Mouse (Mus musculus): Measurements from ENCODE around the gene Itgb5. TPM values are rescaled to one million over a fixed set of nuclear protein-coding genes. Genes with fewer than 3 reads are reported as not detected.

Itgb5 gene
- total RNA-seq, 1 experiment from 2014 or later: 9.1 TPM

DNA sequence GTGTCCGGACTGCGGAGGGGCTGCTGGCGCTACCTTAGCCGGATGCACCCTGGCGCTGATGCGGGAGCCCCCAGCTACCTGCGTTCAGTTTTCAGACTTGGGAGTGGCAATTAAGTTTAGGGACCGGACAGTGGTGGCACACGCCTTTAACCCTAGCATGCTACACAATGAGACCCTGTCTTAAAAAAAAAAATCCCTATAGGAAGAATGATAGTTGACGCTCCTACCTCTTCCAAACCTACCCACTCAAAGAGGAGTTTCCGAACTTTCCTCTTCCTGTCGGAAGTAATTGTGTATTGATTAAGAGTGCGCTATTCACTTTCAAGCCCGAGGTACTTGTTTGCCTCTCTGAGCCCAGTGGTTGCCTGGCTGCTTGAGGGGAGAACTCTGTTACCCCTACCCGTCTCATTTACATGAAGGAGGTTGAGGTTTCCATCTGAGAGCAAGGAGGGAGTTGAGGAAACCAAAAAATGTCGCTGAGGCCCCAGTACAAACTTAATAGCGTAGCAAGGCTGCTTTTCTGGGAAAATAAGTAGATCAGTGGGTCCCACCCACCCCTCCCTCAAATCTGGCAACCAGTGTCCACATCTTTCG, 1.1 kb downstream of the Itgb5 start:
- ATAC-seq (replicated peaks; ENCODE audit: low read depth, poor library complexity, severe bottlenecking): no peak

DNA sequence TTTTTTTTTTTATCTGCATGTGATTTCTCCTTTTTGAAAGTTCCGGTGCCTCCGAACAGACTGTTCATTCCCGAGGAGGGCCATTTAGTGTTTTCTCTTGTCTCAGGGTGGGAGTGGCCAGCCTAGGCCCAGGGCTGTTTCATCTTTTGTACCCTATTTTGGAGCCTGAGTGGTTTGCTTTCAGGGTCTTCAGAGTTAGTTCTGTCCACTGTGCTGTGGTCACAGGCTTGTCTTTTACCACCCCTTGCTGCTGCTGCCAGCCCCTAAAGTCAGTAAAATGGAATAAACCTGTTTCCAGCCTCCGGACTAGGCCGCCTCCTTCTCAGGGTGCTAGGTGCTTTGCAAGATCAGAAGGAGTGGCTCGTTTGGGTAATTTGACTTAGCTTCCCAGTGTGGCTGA, 2.6 kb downstream of the Itgb5 start:
- no peak for ATAC-seq (replicated peaks; ENCODE audit: low read depth, poor library complexity, severe bottlenecking)

DNA sequence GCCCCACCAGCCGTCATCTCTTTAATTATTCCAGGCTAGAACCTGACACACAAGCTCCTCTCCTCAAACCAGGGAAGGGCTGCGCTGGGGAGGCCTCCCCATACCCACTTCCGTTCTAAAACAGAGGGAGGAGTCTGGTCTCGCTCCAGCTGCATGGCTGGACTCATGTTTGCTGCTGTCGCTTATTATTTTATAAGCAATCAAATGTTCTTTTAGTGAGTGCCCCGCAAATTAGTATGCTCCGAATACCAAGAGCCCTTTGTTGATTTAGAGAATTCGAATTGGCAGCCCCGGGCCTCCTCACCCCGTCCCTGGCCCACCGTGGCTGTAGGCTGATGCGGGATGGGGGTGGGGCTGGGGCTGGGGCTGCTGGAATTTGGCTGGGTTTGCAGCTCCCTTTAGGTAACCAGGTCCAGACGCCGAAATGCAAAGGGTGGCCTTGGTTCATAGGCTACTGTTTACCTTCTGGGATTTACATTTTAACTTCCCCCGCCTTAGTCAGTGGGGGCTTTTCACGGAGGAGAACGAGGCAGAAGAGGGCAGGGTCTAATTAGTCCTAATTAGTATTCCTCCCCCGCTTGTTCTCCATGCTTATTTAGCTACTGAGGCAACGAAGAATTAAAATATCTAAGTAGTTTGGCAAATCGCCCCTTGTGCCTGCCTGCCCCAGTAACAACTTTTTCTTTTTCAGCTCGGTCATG, 3.4 kb downstream of the Itgb5 start:
- peak; percentile 47 for ATAC-seq (replicated peaks; ENCODE audit: low read depth, poor library complexity, severe bottlenecking)

DNA sequence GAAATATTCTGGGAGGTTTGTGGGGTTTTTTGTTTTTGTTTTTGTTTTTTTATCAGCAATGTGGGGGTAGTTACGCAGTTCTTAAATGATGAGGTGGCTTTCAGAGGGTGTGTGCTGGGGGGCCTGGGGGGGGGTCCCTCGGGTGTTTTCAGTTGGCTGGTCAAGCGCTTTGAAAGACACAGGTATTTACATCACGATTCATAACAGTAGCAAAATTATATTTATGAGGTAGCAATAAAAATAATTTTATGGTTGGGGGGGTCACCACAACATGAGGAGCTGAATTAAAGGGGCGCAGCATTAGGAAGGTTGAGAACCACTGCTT, 3.9 kb downstream of the Itgb5 start:
- ATAC-seq (replicated peaks; ENCODE audit: low read depth, poor library complexity, severe bottlenecking): no peak

DNA sequence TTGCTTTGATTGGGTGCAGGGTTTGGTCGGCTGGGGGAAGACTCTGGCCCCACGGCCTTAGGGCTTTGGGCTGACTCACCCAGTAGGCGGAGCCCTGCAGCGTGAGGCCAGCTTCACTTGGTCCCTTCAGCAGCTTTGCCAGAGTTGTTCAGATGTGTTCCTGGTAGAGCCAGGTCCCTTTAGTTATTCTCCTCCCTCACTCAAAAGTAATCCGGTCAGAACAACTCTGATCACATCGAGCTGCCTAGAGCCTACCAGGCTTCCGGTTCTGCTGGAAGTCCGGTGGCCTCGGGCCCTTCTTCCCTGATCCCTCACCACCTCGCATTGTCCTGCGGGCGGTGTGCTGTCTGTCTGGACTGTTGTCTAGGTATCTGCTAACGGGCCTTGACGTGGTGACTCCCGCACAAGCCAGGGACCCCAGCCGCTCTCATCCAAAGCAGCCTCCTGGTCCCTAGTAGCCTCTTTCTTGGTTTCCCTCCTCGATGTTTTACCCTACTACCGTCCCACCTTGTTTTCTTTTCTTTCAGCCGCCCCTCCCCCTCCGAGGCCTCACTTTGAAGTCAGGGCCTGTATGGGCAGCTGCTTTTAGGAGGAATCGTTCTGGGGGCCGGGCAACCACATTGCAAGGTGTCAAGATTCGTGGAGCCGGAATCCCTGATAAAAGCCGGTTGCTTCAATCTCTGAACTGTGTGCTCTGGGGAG, 4.5 kb downstream of the Itgb5 start:
- ATAC-seq (replicated peaks; ENCODE audit: low read depth, poor library complexity, severe bottlenecking): peak; percentile 37; the same call in 1 of the 2 replicates

DNA sequence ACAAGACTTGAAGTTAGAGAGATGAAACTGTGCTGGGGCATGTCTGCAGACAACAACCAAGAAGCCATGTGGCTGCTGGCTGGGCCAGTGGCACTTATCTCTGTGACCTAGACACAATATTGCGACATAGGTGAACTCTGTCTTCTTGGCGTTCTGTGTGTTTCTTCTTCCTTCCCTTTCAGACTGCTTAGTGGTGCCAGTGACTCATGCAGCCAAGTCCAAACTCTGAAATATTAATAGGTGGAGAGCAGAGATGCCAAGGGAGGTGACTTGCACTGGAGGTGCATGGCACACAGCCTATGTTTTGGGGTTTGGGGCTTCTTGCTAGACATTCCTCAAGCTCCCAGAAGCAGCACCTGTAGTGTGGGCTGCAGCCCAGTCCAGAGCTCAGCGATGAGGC, 7.2 kb downstream of the Itgb5 start:
- peak; percentile 65 for ATAC-seq (replicated peaks; ENCODE audit: low read depth, poor library complexity, severe bottlenecking)

DNA sequence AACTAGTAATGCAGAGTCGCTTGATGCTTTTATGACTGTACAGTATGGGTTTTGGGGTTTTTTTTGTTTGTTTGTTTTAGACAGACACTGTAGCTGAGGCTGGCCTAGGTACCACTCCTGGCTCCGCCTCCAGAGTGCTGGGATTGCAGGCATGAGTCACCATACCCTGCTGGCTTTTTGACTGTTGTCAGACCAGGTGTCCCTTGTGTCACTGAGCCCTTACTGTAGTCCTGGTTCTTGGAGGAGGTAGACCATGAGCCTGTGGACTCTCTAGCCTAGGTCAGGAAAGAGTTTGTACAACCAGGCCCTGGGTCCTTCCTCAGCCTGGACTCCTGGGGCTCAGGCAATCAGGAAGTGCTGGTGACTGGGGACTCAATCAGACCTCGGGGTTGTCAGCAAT, 7.7 kb downstream of the Itgb5 start:
- ATAC-seq (replicated peaks; ENCODE audit: low read depth, poor library complexity, severe bottlenecking): no peak

DNA sequence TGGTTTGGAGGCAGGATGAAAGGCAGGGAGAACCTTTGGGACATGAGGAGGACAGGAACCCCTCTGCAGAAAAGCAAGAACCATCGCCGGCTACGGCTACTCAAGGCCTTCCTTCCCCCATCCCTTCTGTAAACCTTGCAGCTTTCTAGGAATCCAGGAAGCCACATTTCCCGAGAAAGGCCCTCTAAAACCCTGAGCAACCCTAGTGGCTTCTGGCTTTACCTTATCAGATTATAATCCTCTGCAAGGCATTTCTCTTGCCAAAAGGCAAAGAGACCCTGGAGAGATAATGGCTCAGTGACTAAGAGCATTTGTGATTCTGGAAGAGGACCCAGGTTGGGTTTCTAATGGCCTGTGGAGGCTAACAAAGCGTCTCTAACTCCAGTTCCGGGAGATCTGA, 11.2 kb downstream of the Itgb5 start:
- ATAC-seq (replicated peaks; ENCODE audit: low read depth, poor library complexity, severe bottlenecking): no peak

DNA sequence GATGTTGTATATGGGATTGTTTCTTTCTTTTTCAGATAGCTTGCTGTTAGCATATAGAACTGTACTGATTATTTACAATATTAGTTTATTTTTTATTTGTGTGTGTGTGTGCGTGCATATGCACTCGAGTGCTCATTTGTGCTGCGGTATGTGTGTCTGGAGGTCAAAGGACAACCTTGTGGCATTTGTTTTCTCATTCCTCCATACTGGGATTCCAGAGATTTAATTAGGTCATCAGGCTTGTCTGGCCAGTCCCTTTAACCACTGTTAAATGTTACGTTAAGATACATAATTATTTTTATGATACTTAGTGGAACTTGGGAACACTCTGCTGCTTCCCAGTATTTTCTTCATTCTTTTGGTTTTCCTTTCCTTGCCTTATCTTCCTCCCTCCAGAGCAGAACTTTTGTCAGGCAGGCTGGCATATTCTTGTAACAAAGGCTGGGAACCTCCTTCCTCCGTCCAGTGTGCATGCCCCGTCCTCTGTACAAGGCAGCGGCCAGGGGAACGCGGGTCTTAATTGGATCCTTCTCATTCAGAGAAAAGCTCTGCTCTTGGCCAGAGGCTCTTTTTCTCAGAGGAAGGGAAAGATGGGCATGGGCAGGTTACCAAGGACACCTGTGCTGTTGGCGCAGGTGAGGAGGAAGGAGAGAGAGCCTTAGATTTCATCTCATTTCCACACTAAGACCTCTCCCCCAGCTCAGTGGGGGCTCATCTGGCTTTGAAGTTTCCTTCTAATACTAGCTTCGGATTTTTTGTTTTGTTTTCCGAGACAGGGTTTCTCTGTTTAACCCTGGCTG, 12.8 kb downstream of the Itgb5 start:
- ATAC-seq (replicated peaks; ENCODE audit: low read depth, poor library complexity, severe bottlenecking): no peak

DNA sequence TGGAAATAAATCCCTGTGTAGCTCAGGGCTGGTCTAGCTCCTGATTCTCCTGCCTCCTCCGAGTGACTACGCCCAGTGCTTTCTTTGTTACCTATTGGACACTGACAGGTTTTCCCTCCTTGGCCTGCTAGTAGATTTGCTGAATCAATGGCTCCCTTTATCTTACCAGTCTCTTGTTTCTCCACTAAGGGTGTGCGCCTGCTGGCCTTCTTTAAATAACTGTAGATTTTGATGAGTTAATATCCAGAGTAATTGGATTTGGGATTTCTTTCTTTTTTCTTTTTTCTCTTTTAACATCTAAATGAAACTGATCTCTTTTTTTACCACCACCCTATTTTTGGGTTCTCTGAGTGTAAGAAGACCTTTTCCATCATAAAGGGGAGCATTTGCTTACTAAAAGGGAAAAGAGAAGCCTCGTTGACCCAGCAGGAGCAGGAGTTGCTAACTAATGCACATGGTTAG, 14.7 kb downstream of the Itgb5 start:
- no peak for ATAC-seq (replicated peaks; ENCODE audit: low read depth, poor library complexity, severe bottlenecking)

DNA sequence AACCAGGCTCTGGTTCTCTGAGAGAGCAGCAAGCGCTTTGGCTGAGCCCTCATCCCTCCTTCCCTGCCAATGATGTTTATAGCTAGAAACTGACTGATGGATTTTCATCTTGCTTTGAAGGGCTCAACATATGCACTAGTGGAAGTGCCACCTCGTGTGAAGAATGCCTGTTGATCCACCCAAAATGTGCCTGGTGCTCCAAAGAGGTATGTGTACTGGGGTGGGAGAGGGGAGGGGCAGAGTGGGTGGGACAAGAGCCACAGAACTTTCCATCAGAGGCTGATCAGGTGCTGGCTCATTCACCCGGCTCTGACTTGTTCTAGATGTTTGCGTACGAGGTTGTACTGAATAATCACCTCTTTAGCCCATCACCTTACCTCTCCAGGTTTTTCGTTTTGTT, 15.4 kb downstream of the Itgb5 start:
- no peak for ATAC-seq (replicated peaks; ENCODE audit: low read depth, poor library complexity, severe bottlenecking)

DNA sequence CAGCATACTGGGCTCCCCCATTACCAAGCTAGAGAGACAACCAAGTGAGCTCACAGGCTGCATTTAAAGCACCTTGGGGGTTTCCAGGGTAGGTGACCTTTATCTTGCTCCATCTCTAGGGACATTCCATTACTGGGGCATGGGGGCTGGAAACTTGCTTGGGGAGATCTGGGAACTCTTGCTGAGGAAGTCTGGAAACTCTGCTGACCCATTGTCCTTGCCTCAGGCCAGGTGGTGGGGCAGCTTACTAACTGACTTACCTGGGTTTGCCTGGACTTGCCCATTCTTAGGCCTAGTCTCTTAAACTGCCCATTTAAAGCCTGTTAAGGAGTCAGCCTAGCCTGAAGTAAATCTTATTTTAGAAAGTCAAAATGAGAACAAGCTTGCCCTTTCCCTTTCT, 23.8 kb downstream of the Itgb5 start:
- no peak for ATAC-seq (replicated peaks; ENCODE audit: low read depth, poor library complexity, severe bottlenecking)

DNA sequence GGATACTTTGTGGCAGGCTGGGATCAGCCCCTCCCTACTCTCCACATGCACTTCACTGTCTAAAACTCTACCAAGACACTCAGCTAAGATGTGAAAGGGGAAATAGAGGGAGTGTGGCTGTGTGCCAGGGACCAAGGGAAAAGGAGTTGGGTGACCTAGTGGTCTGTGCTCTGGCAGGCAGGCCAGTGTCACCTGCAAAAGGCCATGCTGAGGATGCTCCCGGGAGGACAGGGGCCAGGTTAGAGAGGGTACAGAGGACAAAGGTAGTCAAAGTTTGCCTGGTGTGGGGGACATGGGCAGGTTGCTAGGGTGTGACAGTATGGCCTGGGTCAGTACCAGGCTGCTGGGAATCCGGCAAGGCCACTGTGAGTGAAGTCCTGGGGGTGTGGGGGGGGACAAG, 29.3 kb downstream of the Itgb5 start:
- ATAC-seq (replicated peaks; ENCODE audit: low read depth, poor library complexity, severe bottlenecking): 0 out of 2 replicates have a peak, but pooled peaks have one; percentile 13

DNA sequence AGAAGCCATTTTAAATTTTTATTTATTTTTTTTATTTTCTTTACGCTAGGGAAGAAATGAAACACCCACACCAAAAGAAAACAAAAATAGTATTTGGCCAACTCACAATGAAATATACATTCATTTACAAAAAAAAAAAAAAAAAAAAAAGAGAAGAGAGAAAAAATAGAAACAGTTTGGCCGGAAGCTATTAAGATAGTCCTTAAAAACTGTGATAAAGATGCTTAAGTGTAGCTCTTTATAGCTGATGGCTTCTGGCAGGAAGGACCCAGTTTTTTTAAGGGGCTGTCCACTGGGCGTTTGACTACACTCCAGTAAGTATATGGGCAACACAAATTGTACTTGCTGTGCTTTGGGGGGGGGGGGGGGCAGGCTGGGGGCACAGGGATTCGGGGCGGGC, 29.9 kb downstream of the Itgb5 start:
- ATAC-seq (replicated peaks; ENCODE audit: low read depth, poor library complexity, severe bottlenecking): no peak

DNA sequence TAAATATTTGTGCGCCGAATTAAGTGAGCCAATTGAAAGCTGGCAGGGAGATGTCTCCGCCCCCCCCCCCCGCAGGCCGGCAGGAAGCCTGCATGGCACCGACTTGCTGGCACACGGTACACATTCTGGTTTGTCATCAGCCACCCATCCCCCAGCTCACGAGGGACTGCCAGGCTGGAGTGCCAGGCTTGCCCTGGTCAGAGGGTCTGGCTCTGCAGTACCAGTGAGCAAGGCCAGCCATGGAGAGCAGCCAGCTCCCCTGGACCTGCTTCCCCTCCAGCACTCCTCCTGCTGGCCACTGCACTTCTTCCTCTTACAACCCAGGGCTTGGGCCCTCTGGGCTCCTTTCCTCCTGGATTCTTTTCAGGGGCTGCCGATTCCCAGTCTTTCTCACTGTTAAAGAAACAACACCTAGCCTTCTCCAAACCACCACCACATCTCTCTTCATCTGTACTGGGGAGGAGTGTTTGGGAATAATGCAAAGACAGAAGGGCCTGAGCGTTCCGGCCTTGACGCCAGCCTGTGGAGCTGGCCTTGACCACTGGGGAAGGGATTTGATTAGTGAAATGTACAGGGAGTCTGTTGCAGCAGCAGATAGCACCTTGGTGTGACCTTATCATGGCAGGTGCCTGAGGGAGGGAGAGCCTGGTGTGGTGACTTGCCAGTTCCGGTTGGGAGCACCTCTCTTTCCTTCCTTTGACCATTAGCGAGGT, 30.7 kb downstream of the Itgb5 start:
- ATAC-seq (replicated peaks; ENCODE audit: low read depth, poor library complexity, severe bottlenecking): peak; percentile 72

DNA sequence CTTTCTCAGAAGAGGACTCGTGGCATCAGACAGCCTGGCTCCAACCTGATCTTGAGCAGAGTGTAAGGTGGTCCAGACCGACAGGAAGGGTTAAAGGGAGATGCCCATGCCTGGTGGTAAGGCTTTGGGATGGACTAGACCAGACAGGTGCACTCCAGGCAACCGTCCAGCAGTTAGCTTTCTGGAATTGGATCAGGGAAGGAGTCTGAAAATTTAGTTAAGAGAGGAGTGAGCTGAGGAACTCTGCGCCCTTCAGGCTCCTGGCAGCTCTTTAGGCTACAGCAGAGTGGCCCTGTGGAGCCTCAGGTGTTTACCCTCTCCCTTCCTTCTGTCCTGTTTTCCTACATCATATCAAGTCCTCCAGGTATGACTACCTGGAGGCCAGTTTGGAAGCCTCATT, 32.9 kb downstream of the Itgb5 start:
- ATAC-seq (replicated peaks; ENCODE audit: low read depth, poor library complexity, severe bottlenecking): no peak

DNA sequence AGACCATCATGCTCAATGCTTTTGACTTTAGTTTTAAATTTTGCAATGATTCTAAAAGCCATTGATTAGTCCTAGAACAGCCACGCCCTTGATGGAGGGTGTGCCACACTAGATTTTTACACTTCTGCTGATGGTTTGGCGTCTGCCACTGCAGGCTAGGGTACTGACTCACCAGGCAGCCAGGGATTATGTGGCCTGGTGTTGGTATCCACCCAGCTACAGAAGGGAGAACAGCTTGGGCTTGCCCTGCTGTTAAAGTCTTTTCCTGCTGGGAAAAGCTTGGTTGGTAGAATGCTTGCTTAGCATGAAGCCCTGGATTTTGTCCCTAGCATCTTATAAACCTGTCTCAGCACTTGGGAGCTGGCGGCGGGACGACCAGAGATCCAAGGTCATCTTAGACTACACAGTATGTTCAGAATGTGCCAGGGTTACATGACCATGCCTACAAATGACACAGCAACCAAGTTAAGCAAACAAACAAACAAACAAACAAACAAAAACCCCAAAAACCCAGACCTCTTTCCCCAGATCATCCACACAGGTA, 33.8 kb downstream of the Itgb5 start:
- no peak for ATAC-seq (replicated peaks; ENCODE audit: low read depth, poor library complexity, severe bottlenecking)

DNA sequence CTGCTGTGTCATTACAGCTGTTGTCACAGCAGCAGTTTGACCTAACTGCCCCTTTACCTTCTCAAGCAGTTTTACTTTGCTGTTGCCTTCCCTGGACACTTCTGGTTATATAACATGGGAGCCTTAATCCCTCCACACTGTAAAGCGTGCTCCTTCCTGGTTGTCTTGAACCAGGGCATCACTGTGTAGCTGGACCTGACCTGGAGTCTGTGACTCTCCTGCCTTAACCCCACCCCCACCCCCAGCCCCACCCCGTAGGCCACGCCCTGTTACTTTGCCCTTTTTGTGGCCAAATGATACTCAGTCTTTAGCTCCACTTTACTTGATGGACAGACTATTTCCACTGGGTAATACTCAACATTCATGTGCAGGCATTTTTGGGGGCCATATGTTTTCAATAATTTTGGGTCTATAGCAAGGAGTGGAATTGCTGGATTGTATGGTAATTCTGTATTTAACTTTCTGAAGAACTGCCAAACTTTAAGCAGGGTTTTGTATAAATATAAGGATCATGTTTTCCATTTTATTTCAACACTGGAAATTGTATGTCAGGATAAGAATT, 40.8 kb downstream of the Itgb5 start:
- ATAC-seq (replicated peaks; ENCODE audit: low read depth, poor library complexity, severe bottlenecking): no peak

DNA sequence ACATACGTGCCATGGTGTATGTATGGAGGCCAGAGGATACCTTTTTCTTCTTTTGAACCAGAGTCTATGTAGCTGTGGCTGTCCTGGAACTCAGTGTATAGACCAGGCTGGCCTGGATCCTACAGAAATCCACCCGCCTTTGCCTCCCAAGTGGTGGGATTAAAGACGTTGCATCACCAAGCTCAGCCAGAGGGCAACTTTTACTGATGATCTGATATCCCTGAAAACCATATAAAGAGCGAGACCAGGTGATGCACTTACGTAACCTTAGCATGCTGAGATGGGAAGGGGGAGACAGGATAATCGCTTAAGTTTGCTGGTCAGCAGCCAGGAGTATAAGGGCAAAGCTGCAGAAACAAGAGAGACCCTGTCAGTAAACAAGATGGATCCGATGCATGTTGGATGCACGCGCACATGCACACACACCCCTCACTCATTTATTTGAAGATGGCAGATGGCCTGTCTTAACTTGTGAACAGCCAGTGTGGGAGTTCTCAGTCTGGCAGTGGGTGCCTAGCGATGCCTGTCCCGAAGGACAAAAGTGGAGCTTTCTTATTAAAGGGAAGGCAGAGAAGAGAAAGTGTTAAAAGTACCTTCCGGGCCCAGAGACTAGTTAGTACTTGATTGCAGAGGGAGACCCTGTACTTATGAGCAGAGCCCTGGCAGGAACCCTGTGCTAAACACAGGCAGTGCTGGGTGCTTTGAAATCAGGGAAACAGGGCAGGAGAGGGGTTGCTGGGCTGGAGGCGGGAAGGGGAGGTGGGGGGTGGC, 41.7 kb downstream of the Itgb5 start:
- no peak for ATAC-seq (replicated peaks; ENCODE audit: low read depth, poor library complexity, severe bottlenecking)
